Mouse (Mus musculus) natural killer cell, adult 2 months (primary cell): ENCODE data around the gene Gpr15.
A peak's percentile ranks its signal among the peaks of the same experiment; 100 is the strongest.

Source experiments
- DNase-seq, 2 experiments: peaks; one replicate each; pipeline ENCODE4 v3.0.0; 2022; ENCODE audit warnings: low spot score in 2 of 2

Gpr15 gene

GRCm38 (mm10) chr16:58702329-58702932, 16.4 kb downstream of the Gpr15 start:
- DNase-seq = no peak

DNA sequence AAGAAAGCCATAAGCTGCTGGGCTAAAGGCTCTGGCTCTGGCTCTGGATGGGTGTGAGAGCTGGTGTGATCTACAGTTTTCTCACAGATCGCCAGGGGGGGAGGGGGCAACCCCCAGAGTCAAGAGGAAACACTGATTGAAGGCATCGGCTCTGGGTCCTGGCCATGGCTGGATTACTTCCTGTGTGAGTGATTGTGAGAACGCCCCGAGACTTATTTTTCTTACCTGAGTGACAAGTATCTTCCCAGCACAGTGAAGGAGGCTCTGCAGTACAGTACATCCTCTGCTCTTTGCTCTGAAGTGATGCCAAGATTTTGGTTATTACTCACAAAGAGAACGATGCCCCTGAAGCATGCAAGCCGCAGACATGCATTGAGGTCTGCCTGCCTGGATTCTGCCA, 17.1 kb downstream of the Gpr15 start:
- peak in 1 of 2 experiments; percentile 14 for DNase-seq

DNA sequence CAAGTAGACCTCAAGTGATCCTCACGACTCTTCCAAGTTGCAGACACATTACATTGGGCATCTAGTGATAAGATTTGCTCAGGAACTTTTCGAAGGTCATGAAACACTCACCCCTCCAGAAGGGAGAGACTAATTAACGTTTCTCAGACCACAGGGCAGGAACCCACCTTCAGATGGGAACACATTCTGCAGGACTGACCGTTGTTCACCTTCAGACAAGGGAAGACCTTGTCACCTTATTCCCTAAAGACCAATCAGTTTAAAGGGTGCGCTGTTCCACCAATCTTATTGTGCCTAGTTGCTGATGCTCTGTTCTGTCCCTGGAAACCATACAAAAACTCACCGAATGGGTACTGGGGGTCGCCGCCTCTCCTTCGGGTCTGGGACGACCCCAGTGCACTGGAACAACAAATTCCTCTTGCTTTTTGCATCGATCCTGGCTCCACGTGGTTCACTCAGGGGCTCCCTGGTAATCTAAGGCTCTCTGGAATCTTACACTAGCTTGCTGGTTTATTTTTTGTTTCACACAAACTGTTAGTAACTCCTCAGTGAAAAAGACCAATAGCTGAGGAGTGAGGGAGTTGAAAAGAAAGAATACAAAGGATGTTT, 17.9 kb downstream of the Gpr15 start:
- DNase-seq = no peak

- DNase-seq = no peak
Measured at GRCm38 (mm10) chr16:58700174-58700573, 18.7 kb downstream of the Gpr15 start.

GRCm38 (mm10) chr16:58697261-58697660, 21.6 kb downstream of the Gpr15 start:
- no peak for DNase-seq

DNA sequence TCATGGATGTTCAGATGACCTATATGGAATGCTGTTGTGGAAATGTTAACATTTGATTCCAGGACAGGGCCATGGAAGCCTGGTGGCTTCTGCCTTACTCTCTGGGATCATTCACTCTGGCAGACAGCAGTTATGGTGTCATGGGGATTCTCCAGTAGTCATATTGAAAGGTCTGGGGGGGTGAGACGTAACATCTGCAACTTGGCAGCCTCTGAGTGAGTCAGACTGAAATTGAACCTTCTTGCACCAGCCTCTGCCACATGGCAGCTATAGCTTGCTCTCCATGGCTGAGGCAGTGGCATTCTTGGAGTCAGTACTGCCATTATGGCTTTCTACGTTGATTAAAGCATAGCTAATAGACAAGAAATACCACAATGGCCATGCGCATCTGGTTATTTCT, 22.1 kb downstream of the Gpr15 start:
- DNase-seq = no peak

DNA sequence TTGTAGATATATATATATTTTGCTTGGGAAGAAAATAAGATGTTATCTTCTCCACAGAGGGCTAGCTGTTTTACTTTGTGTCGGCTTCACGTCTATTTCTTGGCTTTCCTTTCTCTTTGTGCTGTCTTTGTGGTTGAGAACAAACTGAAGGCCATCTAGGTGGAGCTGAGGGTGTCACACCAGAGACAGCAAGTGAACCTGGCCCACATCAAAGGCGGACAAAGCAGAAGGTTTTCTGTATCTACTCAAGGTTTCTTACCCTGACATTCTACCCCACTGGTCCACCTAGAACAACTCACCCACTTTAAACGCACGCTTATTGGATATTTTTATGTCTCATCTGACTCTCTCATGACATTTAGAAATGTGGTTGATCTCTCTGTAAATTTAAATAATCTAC, 24.8 kb downstream of the Gpr15 start:
- peak; percentile 33 to 51 for DNase-seq

GRCm38 (mm10) chr16:58690322-58690732, 28.5 kb downstream of the Gpr15 start:
- DNase-seq = peak; percentile 35 to 41

DNA sequence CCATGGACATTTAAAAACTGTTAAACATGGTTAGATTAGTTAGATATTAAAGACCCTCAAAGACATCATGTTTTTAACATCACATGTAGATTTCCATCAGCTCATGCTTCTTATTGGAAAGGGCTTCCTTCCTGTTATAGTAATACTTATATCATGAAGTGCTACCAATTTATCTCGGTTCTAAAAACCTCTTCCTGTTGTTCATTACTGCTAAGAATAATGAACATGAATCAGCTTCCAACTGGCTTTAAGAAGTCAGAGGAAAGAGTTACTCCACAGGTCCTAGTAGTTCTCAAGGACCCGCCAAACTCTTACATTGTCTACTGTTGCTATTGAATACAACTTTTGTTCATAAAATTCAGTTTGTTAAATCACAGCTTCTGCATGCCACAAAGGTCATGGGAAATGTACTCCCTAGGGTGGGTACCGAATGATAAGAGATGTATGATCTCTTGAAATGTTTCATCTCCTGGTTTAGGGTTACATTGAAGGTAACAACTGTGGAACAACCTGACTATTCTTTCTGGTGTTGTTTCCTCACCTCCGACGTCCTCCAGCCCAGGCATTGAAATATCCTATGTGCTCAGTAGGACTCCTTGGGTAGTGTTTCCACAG, 29.2 kb downstream of the Gpr15 start:
- DNase-seq = no peak

DNA sequence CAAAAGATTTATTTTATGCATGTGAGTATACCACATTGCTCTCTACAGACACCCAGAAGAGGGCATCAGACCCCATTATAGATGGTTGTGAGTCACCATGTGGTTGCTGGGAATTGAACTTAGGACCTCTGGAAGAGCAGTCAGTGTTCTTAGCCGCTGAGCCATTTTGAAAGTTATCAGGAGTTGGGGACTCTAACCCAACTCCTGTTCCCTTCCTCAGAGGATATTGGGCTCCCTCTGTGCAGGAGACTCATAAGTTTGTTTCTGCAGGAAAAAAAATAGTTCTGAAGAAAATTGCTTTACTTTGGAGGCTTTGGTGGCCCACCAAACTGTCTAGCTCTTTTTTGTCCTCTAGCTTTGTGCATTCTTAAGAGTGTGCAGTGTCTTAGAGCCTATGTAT, 30.3 kb downstream of the Gpr15 start:
- no peak for DNase-seq

DNA sequence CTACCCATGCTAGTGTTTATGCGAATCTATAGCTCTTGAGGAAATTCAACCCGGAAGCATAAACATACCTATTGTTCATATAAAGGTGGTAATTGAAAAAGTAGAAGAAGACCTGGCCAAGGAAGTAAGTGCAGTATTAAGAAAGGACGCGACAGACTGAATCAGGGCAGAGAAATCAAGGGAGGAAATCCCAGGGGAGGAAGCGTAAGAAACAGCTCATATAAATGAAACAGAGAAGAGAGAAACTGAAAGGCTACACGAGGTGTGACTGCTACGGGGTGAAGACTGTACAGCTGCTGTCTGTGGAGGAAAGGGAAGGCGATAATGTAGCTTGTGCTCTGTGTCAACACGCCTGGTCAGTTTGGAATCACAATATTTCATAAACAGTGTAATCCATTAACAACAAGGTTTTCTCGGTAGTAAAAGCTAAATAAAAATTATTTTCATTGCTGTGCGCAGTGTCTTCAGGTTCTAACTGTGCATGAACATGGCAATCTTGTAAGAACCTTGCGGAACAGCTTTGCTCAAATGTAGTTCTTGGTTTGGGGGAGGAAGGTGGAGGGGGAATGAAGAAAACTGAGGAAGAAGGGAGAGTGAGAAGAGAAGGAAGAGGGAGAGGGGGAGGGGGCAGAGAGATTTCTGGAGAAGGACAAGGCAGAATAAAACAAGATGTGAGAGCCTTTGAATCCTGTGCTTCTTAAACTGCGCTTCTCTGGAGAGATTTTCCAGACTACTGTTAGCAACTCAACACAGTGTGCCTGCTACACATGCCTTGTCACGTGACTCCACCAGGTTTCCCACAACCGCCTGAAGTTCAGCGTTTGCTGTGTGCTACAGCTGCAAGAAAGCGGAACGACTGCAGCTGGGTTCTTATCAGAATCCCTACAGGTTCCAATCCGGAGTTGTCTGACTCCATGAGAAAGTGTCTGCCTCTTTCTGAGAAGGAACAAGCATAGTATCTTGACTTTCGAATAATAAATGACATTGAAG, 33.0 kb downstream of the Gpr15 start:
- no peak for DNase-seq

- no peak for DNase-seq
Measured at GRCm38 (mm10) chr16:58684537-58684936, 34.3 kb downstream of the Gpr15 start.

GRCm38 (mm10) chr16:58683911-58684310, 35.0 kb downstream of the Gpr15 start:
- DNase-seq = no peak

GRCm38 (mm10) chr16:58682870-58683269, 36.0 kb downstream of the Gpr15 start:
- no peak for DNase-seq

GRCm38 (mm10) chr16:58682046-58682445, 36.8 kb downstream of the Gpr15 start:
- no peak for DNase-seq

- no peak for DNase-seq
Measured at GRCm38 (mm10) chr16:58678660-58679059, 40.2 kb downstream of the Gpr15 start.

DNA sequence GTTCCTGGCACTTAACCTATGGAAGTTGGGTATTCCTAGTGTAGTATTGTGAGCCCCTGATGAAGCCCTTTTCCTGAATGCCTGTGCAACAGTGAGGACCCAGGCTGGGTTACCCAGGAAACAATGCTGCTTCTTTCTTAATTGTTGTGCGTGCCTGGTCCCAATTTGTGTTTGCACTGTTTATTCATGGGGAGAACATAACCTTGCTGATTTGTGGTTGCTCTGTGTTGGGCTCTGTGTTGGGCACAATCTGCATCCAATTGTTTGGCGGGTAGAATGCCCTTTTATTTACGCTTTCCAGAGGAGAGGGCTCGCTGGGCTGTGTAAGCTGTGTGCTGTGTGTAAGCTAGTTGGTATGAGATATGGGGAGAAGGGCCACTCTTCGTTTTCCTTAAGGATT, 41.4 kb downstream of the Gpr15 start:
- DNase-seq = no peak

- DNase-seq = no peak
Measured at GRCm38 (mm10) chr16:58676633-58677032, 42.2 kb downstream of the Gpr15 start.

DNA sequence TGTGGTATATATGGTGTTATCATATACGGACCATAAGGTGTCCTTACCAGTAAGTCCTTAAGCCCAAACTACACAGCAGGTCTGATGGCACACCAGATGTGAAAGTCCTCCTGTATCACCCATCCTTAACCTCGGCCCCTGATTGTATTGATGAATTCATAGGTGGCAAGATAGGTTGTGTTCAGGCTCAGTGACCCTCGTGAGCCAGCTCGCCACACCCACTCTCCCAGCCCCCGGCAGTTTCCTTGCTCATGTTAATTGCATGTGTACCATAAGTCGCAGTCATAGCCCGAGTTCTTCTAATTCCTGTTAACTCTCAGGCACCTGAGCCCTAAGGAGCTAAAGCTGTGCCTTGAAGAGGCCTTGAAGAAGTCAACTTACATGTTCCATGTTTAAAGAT, 42.7 kb downstream of the Gpr15 start:
- DNase-seq = no peak

DNA sequence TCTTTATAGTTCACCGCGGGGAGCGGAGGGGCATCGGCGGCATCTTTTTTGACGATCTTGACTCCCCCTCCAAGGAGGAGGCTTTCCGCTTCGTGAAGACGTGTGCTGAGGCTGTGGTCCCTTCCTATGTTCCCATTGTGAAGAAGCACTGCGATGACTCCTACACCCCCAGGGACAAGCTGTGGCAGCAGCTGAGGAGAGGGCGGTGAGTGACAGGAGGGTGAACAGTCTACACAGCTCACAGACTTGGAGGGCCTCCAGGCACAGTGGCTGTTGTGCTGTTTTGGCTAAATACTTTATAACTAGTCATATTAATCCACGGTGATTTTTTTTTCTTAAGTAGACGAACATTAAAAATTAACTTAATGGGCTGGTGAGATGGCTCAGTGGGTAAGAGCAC, 43.6 kb downstream of the Gpr15 start:
- no peak for DNase-seq

DNA sequence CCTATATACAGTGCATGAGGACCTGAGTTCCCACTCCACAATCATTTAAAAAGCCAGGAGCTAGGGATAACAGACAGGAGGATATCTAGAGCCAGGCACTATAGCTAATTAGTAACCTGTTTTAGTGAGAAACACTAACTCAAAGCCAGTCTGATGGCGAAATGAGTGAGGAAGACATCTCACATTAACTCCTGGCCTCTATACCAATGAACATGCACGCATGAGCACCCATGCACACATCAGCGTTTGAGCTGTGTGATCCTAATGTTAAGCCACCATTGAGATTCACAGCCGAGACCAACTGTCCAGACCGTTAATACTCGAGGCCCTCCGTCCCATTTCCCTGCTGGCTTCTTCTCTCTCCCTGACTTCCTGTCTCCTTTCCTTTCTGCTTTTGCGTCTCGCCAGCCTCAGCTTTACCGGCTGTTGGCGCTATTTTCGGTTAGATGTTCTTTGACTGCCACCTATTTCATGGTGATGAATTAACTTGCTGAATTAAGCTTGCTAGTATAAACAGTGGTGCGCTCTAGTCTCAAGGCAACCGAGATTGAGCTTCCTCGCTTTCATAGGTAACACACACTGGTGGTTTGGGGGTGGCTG, 45.0 kb downstream of the Gpr15 start:
- no peak for DNase-seq

- DNase-seq = no peak
Measured at GRCm38 (mm10) chr16:58672396-58672795, 46.5 kb downstream of the Gpr15 start.
